ENCODE assay signal across 9 mouse cellular contexts in genomic region chr2:33432877-33433276, GRCm38 (mm10). TPM values are rescaled to one million over a fixed set of nuclear protein-coding genes. Genes with fewer than 3 reads are reported as not detected.
A peak's percentile ranks its signal among the peaks of the same experiment; 100 is the strongest.
DNase-seq lines count a peak whose midpoint lies in the region; ATAC-seq and TF ChIP-seq lines count a peak whose summit lies in the region.
"Had no signal": no experiment of that assay in that cellular context is flagged by ENCODE, and none has a peak within 500 bp of the region (broad histone marks: within the 10 kb centered on the region; RNA-seq: fewer than 3 reads in every experiment).

No protein-coding gene starts in this region.

- no peak overlapping the region for H3K9ac ChIP-seq in forebrain, postnatal 0 days
- no peak overlapping the region for H3K9ac ChIP-seq in forebrain, embryonic 13.5 days
- H3K9ac ChIP-seq in neural tube, embryonic 11.5 days (ENCODE audit: low read length): no peak overlapping the region
- no peak overlapping the region for H3K9ac ChIP-seq in neural tube, embryonic 15.5 days (replicated peaks)
- H3K9ac ChIP-seq: stomach, embryonic 15.5 days had no signal

- no peak overlapping the region for H3K27ac ChIP-seq in forebrain, postnatal 0 days (ENCODE audit: low read depth, low read length)
- H3K27ac ChIP-seq in forebrain, embryonic 13.5 days: no peak overlapping the region
- no peak overlapping the region for H3K27ac ChIP-seq in neural tube, embryonic 11.5 days (ENCODE audit: low read depth, low read length)
- H3K27ac ChIP-seq in neural tube, embryonic 15.5 days (replicated peaks): no peak overlapping the region
- H3K27ac ChIP-seq: stomach, embryonic 15.5 days had no signal

- H3K27me3 ChIP-seq in forebrain, postnatal 0 days (ENCODE audit: insufficient read depth, low read length): no peaks in the 10 kb centered on the region
- 0 out of 2 replicates have a peak, but pooled peaks cover under 1% of the 10 kb centered on the region for H3K27me3 ChIP-seq in forebrain, embryonic 13.5 days
- no peaks in the 10 kb centered on the region for H3K27me3 ChIP-seq in neural tube, embryonic 11.5 days (ENCODE audit: control insufficient read depth, insufficient read depth, low read length)
- H3K27me3 ChIP-seq in neural tube, embryonic 15.5 days (replicated peaks): no peaks in the 10 kb centered on the region
- H3K27me3 ChIP-seq: stomach, embryonic 15.5 days had no signal

- H3K4me3 ChIP-seq in forebrain, postnatal 0 days (ENCODE audit: low read depth, low read length): no peak overlapping the region
- no peak overlapping the region for H3K4me3 ChIP-seq in forebrain, embryonic 13.5 days
- no peak overlapping the region for H3K4me3 ChIP-seq in neural tube, embryonic 11.5 days (ENCODE audit: low read depth, low read length)
- H3K4me3 ChIP-seq in neural tube, embryonic 15.5 days (replicated peaks): no peak overlapping the region
- H3K4me3 ChIP-seq: stomach, embryonic 15.5 days had no signal

- no peaks in the 10 kb centered on the region for H3K9me3 ChIP-seq in forebrain, postnatal 0 days (ENCODE audit: low read length)
- no peaks in the 10 kb centered on the region for H3K9me3 ChIP-seq in forebrain, embryonic 13.5 days (replicated peaks)
- no peaks in the 10 kb centered on the region for H3K9me3 ChIP-seq in neural tube, embryonic 11.5 days (ENCODE audit: control insufficient read depth, low read length)
- no peaks in the 10 kb centered on the region for H3K9me3 ChIP-seq in neural tube, embryonic 15.5 days (replicated peaks)
- H3K9me3 ChIP-seq: stomach, embryonic 15.5 days had no signal

- 58% methylated on average over 5 of the region's 5 CpGs for WGBS in forebrain, postnatal 0 days
- WGBS in forebrain, embryonic 13.5 days: 54% methylated on average over 5 of the region's 5 CpGs
- 51% methylated on average over 5 of the region's 5 CpGs for WGBS in neural tube, embryonic 11.5 days
- 60% methylated on average over 5 of the region's 5 CpGs for WGBS in neural tube, embryonic 15.5 days

- no peak for ATAC-seq in forebrain, postnatal 0 days
- ATAC-seq in forebrain, embryonic 13.5 days: no peak
- ATAC-seq in neural tube, embryonic 11.5 days (ENCODE audit: insufficient read depth, low FRiP score, low TSS enrichment): no peak
- no peak for ATAC-seq in neural tube, embryonic 15.5 days (ENCODE audit: low FRiP score)
- ATAC-seq in megakaryocyte progenitor cell, adult 5-6 weeks (replicated peaks; ENCODE audit: poor library complexity): peak; percentile 49

- no peaks in the 10 kb centered on the region for H3K36me3 ChIP-seq in forebrain, postnatal 0 days (ENCODE audit: insufficient read depth)
- H3K36me3 ChIP-seq in forebrain, embryonic 13.5 days (ENCODE audit: poor library complexity, severe bottlenecking): peaks cover 1% of the 10 kb centered on the region; the same call in 1 of the 2 replicates
- no peaks in the 10 kb centered on the region for H3K36me3 ChIP-seq in neural tube, embryonic 11.5 days (ENCODE audit: control insufficient read depth, insufficient read depth, low read length)
- no peaks in the 10 kb centered on the region for H3K36me3 ChIP-seq in neural tube, embryonic 15.5 days
- H3K36me3 ChIP-seq: stomach, embryonic 15.5 days had no signal

- no peak overlapping the region for H3K4me2 ChIP-seq in forebrain, postnatal 0 days (ENCODE audit: low read depth)
- H3K4me2 ChIP-seq in forebrain, embryonic 13.5 days: no peak overlapping the region
- no peak overlapping the region for H3K4me2 ChIP-seq in neural tube, embryonic 11.5 days (ENCODE audit: low read depth)
- H3K4me2 ChIP-seq in neural tube, embryonic 15.5 days: no peak overlapping the region
- H3K4me2 ChIP-seq: stomach, embryonic 15.5 days had no signal

- peak; percentile 47 for DNase-seq in forebrain, postnatal 0 days
- peak; percentile 58 for DNase-seq in neural tube, embryonic 11.5 days (ENCODE audit: low spot score)
- DNase-seq in cerebellum, adult 11-12 months: peak; percentile 41
- peak; percentile 57 for DNase-seq in heart, postnatal 4 days
- DNase-seq in ovary, postnatal 14 days (ENCODE audit: low spot score): no peak

- peak; percentile 65 for TF ChIP-seq CTCF in forebrain, postnatal 0 days (IDR thresholded peaks at IDR 0.05; ENCODE audit: low read depth)

- H3K4me1 ChIP-seq in forebrain, postnatal 0 days (ENCODE audit: insufficient read depth): peaks cover 24% of the 10 kb centered on the region
- H3K4me1 ChIP-seq in forebrain, embryonic 13.5 days: peaks cover 42% of the 10 kb centered on the region
- peaks cover 18% of the 10 kb centered on the region for H3K4me1 ChIP-seq in neural tube, embryonic 11.5 days (ENCODE audit: control insufficient read depth, insufficient read depth, low read length)
- H3K4me1 ChIP-seq in neural tube, embryonic 15.5 days: peaks cover 51% of the 10 kb centered on the region

RNA-seq across cellular contexts. Expression of gene Zbtb34, which starts 1.8 kb away (rescaled TPM):
- 20.9 and 24.1 TPM in 2 replicates for total RNA-seq in forebrain, postnatal 0 days (2014; rRNA removed)
- polyA plus RNA-seq in forebrain, postnatal 0 days (2015; fragmentation: Nextera tagmentation; extraction: Ambion mirVana): 3.7 and 4.5 TPM in 2 replicates
- polyA plus RNA-seq in forebrain, embryonic 13.5 days (2015; fragmentation: Nextera tagmentation; extraction: Ambion mirVana): 4.8 and 6.5 TPM in 2 replicates
- 8.8 and 9.2 TPM in 2 replicates for polyA plus RNA-seq in neural tube, embryonic 11.5 days (2014; fragmentation: Nextera tagmentation; extraction: Ambion mirVana)
- polyA plus RNA-seq in neural tube, embryonic 15.5 days (2015; fragmentation: Nextera tagmentation; extraction: Ambion mirVana): 6.8 and 7.0 TPM in 2 replicates
- 10 to 100 TPM; 22.1 to 27.5 TPM for total RNA-seq in heart, postnatal 4 days (2021)
- total RNA-seq in megakaryocyte progenitor cell, adult 5-6 weeks (2015): 22.7 and 24.6 TPM in 2 replicates
- total RNA-seq in megakaryocyte progenitor cell, adult 5-6 weeks (2017): 8.4 and 11.4 TPM in 2 replicates

RNA-seq across cellular contexts. Expression of gene Zbtb43, which starts 35.5 kb away (rescaled TPM):
- 32.2 and 46.5 TPM in 2 replicates for total RNA-seq in forebrain, postnatal 0 days (2014; rRNA removed)
- 19.2 and 24.4 TPM in 2 replicates for polyA plus RNA-seq in forebrain, postnatal 0 days (2015; fragmentation: Nextera tagmentation; extraction: Ambion mirVana)
- 27.6 and 29.7 TPM in 2 replicates for polyA plus RNA-seq in forebrain, embryonic 13.5 days (2015; fragmentation: Nextera tagmentation; extraction: Ambion mirVana)
- polyA plus RNA-seq in neural tube, embryonic 11.5 days (2014; fragmentation: Nextera tagmentation; extraction: Ambion mirVana): 21.7 and 22.5 TPM in 2 replicates
- 20.4 and 21.9 TPM in 2 replicates for polyA plus RNA-seq in neural tube, embryonic 15.5 days (2015; fragmentation: Nextera tagmentation; extraction: Ambion mirVana)
- 10 to 100 TPM; 19.8 to 22.2 TPM for total RNA-seq in heart, postnatal 4 days (2021)
- total RNA-seq in megakaryocyte progenitor cell, adult 5-6 weeks (2015): 8.0 and 8.8 TPM in 2 replicates
- 8.0 and 10.5 TPM in 2 replicates for total RNA-seq in megakaryocyte progenitor cell, adult 5-6 weeks (2017)
